Mouse (Mus musculus) embryonic facial prominence, embryonic 14.5 days (tissue): ENCODE measurements around the gene Tex9. TPM values are rescaled to one million over a fixed set of nuclear protein-coding genes. Genes with fewer than 3 reads are reported as not detected.

Experiments used
- ATAC-seq: fragments of 200-750 bp; cut with Nextera tagmentation; 2 replicates; pipeline ENCODE4 v1.8.0; 2017; ENCODE audit warnings: low read depth, moderate number of reproducible peaks, moderate TSS enrichment
- DNase-seq: peaks from one replicate; pipeline ENCODE4 v3.0.0-alpha.2; 2015; ENCODE audit warnings: low spot score
- H3K27ac ChIP-seq: fragments of 300-500 bp; sonication (generic); replicated peaks from 2 replicates; pipeline ENCODE4 v1.5.1; 2014; ENCODE audit warnings: low read depth, mild to moderate bottlenecking, low read length, moderate library complexity
- H3K27me3 ChIP-seq: fragments of 300-500 bp; sonication (generic); replicated peaks from 2 replicates; pipeline ENCODE4 v1.6.1; 2014; ENCODE audit warnings: low read length; ENCODE audit not compliant: control insufficient read depth, insufficient read depth
- H3K36me3 ChIP-seq: fragments of 300-500 bp; sonication (generic); 2 replicates; pipeline ENCODE4 v1.6.1; 2014; ENCODE audit warnings: low read length, mixed read lengths; ENCODE audit not compliant: control insufficient read depth, insufficient read depth
- H3K4me1 ChIP-seq: fragments of 300-500 bp; sonication (generic); 2 replicates; pipeline ENCODE4 v1.6.1; 2014; ENCODE audit warnings: antibody characterized with exemption, low read length; ENCODE audit not compliant: control insufficient read depth, insufficient read depth
- H3K4me2 ChIP-seq: fragments of 300-500 bp; sonication (generic); 2 replicates; pipeline ENCODE4 v1.6.1; 2014; ENCODE audit warnings: low read depth, mild to moderate bottlenecking, low read length, moderate library complexity, mixed read lengths
- H3K4me3 ChIP-seq: fragments of 300-500 bp; sonication (generic); 2 replicates; pipeline ENCODE4 v1.5.1; 2014; ENCODE audit warnings: low read depth, mild to moderate bottlenecking, low read length
- H3K9ac ChIP-seq: fragments of 300-500 bp; sonication (generic); 2 replicates; pipeline ENCODE4 v1.6.1; 2014; ENCODE audit warnings: low read depth, mild to moderate bottlenecking, low read length, moderate library complexity, mixed read lengths
- H3K9me3 ChIP-seq: fragments of 300-500 bp; sonication (generic); 2 replicates; pipeline ENCODE4 v1.6.1; 2016; ENCODE audit warnings: low read length; ENCODE audit not compliant: control insufficient read depth
- WGBS: fragments of 180-500 bp; shearing (Covaris S2); extraction: QIAGEN DNeasy Blood & Tissue Kit; methylation state at CpG from one replicate; pipeline ENCODE4 v1.1.7; 2014; 5-methylcytosine and 5-hydroxymethylcytosine counted together
- polyA plus RNA-seq: library from polyadenylated mRNA; unstranded; fragments of >200 nt; fragmentation: Nextera tagmentation; extraction: Ambion mirVana; gene quantifications from 2 replicates; pipeline ENCODE4 v1.2.1, GENCODE M21; 2014

Gene Tex9
- polyA plus RNA-seq, result 22.1 and 24.6 TPM in 2 replicates

GRCm38 (mm10) chr9:72492194-72492565 lies at the start of gene Tex9:
Gene Tex9 (minus strand): TSS chr9:72492212.
- H3K9ac ChIP-seq, result peak within 1 kb of the TSS; percentile 75
- peak within 1 kb of the TSS; percentile 73 for H3K4me2 ChIP-seq
- H3K4me3 ChIP-seq, result peak within 1 kb of the TSS; percentile 64
- no peaks in the 10 kb centered on the region for H3K27me3 ChIP-seq
- peak within 1 kb of the TSS; percentile 80 for H3K27ac ChIP-seq
- 16% methylated on average over 6 of the region's 6 CpGs for WGBS
- peak; percentile 25 for DNase-seq
- ATAC-seq, result peak; percentile 66
- H3K4me1 ChIP-seq, result peaks cover 5% of the 10 kb centered on the region
- H3K9me3 ChIP-seq, result no peaks in the 10 kb centered on the region
- H3K36me3 ChIP-seq, result peaks cover 4% of the 10 kb centered on the region; the same call in 1 of the 2 replicates

- DNase-seq (no peak), ATAC-seq (no peak)
- Histone ChIP-seq H3K27me3 (no peaks in the 10 kb centered on the region), H3K27ac (no peak overlapping the region), H3K4me2 (no peak overlapping the region), H3K4me1 (peaks cover 9% of the 10 kb centered on the region), H3K36me3 (0 out of 2 replicates have a peak, but pooled peaks cover 5% of the 10 kb centered on the region), H3K9me3 (no peaks in the 10 kb centered on the region), H3K4me3 (no peak overlapping the region), H3K9ac (no peak overlapping the region)
- 77% methylated on average over 1 of the region's 1 CpGs for WGBS
Measured at GRCm38 (mm10) chr9:72537086-72537485, 45.1 kb upstream of the Tex9 start.

GRCm38 (mm10) chr9:72535394-72535793 lies 43.4 kb upstream of the Tex9 start:
- H3K27ac ChIP-seq, result no peak overlapping the region
- no peak overlapping the region for H3K4me3 ChIP-seq
- no peak for ATAC-seq
- 0 out of 2 replicates have a peak, but pooled peaks cover 3% of the 10 kb centered on the region for H3K36me3 ChIP-seq
- no peaks in the 10 kb centered on the region for H3K9me3 ChIP-seq
- H3K4me1 ChIP-seq, result peaks cover 15% of the 10 kb centered on the region
- no peak for DNase-seq
- no peaks in the 10 kb centered on the region for H3K27me3 ChIP-seq
- no peak overlapping the region for H3K4me2 ChIP-seq
- H3K9ac ChIP-seq, result no peak overlapping the region
- 83% methylated on average over 3 of the region's 3 CpGs for WGBS

GRCm38 (mm10) chr9:72534985-72535384 lies 43.0 kb upstream of the Tex9 start:
- ATAC-seq (no peak), DNase-seq (no peak)
- peaks cover 15% of the 10 kb centered on the region for H3K4me1 ChIP-seq
- no peak overlapping the region for H3K4me3 ChIP-seq
- H3K36me3 ChIP-seq, result no peaks in the 10 kb centered on the region
- WGBS, result 78% methylated on average over 2 of the region's 2 CpGs
- H3K27me3 ChIP-seq, result no peaks in the 10 kb centered on the region
- peak overlapping the region; percentile 50 for H3K4me2 ChIP-seq
- no peak overlapping the region for H3K27ac ChIP-seq
- no peaks in the 10 kb centered on the region for H3K9me3 ChIP-seq
- H3K9ac ChIP-seq, result no peak overlapping the region

DNA sequence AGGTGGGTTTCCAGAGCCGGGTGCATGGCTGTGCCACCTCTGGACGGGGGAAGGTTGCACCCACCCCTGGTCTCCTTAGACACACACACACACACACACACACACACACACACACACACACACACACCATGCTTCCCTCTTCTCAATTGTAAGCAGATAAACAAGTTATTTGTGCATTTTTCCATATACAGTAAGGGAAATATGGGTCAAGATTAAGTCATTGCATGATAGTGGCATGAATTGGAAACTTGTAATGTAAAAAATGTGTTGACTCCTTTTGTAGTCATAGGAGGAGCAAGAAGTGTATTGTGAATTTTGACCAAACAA lies 41.0 kb upstream of the Tex9 start:
- H3K27ac ChIP-seq, result peak overlapping the region; percentile 99
- no peak for DNase-seq
- H3K9me3 ChIP-seq, result no peaks in the 10 kb centered on the region
- 0% methylated on average over 2 of the region's 2 CpGs for WGBS
- H3K9ac ChIP-seq, result peak overlapping the region; percentile 98
- peak overlapping the region; percentile 76 for H3K4me2 ChIP-seq
- H3K36me3 ChIP-seq, result no peaks in the 10 kb centered on the region
- H3K27me3 ChIP-seq, result no peaks in the 10 kb centered on the region
- H3K4me3 ChIP-seq, result peak overlapping the region; percentile 92
- ATAC-seq, result no peak
- peaks cover 15% of the 10 kb centered on the region for H3K4me1 ChIP-seq

GRCm38 (mm10) chr9:72532381-72533088 lies 40.5 kb upstream of the Tex9 start:
- DNase-seq (peak; percentile 70), ATAC-seq (peak; percentile 9)
- Histone ChIP-seq H3K9ac (peak overlapping the region; percentile 98), H3K4me2 (peak overlapping the region; percentile 76), H3K36me3 (no peaks in the 10 kb centered on the region), H3K27ac (peak overlapping the region; percentile 99), H3K4me1 (peaks cover 15% of the 10 kb centered on the region), H3K9me3 (no peaks in the 10 kb centered on the region), H3K4me3 (peak overlapping the region; percentile 92), H3K27me3 (no peaks in the 10 kb centered on the region)
- WGBS, result 4% methylated on average over 18 of the region's 55 CpGs

DNA sequence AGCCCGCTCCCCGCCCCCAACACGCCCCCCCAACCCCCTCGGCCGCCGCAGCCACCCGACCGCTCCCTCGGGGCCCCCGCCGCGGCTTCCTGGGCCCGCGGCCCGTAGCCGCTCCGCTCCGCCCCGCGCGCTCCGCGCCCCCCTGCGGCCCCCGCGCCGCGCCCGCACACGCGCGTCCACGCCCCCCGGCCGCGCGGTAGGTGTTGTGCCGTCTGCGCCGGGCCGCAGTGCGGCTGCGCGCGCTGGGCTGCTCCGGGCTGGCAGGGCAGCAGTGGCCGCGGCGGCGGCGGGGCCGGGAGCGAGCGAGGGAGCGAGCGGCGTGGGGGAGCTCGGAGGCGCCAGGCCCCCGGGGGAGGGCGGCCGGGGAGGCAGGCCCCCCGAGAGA lies 40.0 kb upstream of the Tex9 start, which contains the start of gene Rfx7:
Rfx7 (plus strand) TSS at position 245 of the 385 bp plus-strand sequence.
- Histone ChIP-seq H3K4me3 (peak within 1 kb of the TSS; percentile 92), H3K4me1 (peaks cover 15% of the 10 kb centered on the region), H3K36me3 (no peaks in the 10 kb centered on the region), H3K9me3 (no peaks in the 10 kb centered on the region), H3K27me3 (no peaks in the 10 kb centered on the region), H3K27ac (peak within 1 kb of the TSS; percentile 99), H3K4me2 (peak within 1 kb of the TSS; percentile 76), H3K9ac (peak within 1 kb of the TSS; percentile 98)
- WGBS, result 2% methylated on average over 12 of the region's 63 CpGs
- peak; percentile 92 for ATAC-seq
- DNase-seq, result peak; percentile 91

GRCm38 (mm10) chr9:72531291-72531995 lies 39.4 kb upstream of the Tex9 start:
- Histone ChIP-seq H3K4me1 (peaks cover 15% of the 10 kb centered on the region), H3K4me2 (peak overlapping the region; percentile 76), H3K27me3 (no peaks in the 10 kb centered on the region), H3K9ac (peak overlapping the region; percentile 98), H3K27ac (peak overlapping the region; percentile 99), H3K9me3 (no peaks in the 10 kb centered on the region), H3K36me3 (no peaks in the 10 kb centered on the region), H3K4me3 (peak overlapping the region; percentile 92)
- DNase-seq (peak; percentile 95), ATAC-seq (peak; percentile 91)
- whole genome bisulfite sequencing, result under 1% methylated on average over 18 of the region's 35 CpGs
